Mouse (Mus musculus) limb, embryonic 10.5 days (tissue): ENCODE measurements at regions not wholly inside any gene's neighbourhood (a gene's known extent, or its start where the extent isn't known, plus 50 kb on each side); places are given as distances from the start of the nearest gene placed in this dataset.
"Not testable (repeated sequence)": the region's sequence is repeated elsewhere in the genome, so short reads cannot be mapped to it uniquely, and the experiment has no call there.

ENCODE experiments used
- DNase-seq: peaks from one replicate; pipeline ENCODE4 v3.0.0-alpha.2; 2017; ENCODE audit warnings: low spot score
- H3K27ac ChIP-seq: fragments of 300-500 bp; sonication (generic); 2 replicates; pipeline ENCODE4 v1.5.1; 2016; ENCODE audit warnings: mild to moderate bottlenecking
- H3K27me3 ChIP-seq: fragments of 300-500 bp; sonication (generic); 2 replicates; pipeline ENCODE4 v1.6.1; 2016; ENCODE audit warnings: low read depth, mild to moderate bottlenecking; ENCODE audit not compliant: poor library complexity, severe bottlenecking
- H3K36me3 ChIP-seq: fragments of 300-500 bp; sonication (generic); 2 replicates; pipeline ENCODE4 v1.6.1; 2016; ENCODE audit warnings: mild to moderate bottlenecking, moderate library complexity
- H3K4me1 ChIP-seq: fragments of 300-500 bp; sonication (generic); 2 replicates; pipeline ENCODE4 v1.6.1; 2016
- H3K4me3 ChIP-seq: fragments of 300-500 bp; sonication (generic); 2 replicates; pipeline ENCODE4 v1.5.1; 2016; ENCODE audit warnings: mild to moderate bottlenecking, moderate library complexity
- H3K9me3 ChIP-seq: fragments of 300-500 bp; sonication (generic); replicated peaks from 2 replicates; pipeline ENCODE4 v1.6.1; 2016; ENCODE audit warnings: mild to moderate bottlenecking
- WGBS: fragments of 180-500 bp; shearing (Covaris S2); methylation state at CpG from one replicate; pipeline ENCODE4 v1.1.7; 2016; 5-methylcytosine and 5-hydroxymethylcytosine counted together

GRCm38 (mm10) chr2:92788875-92789274 lies 126.0 kb upstream of the Syt13 start:
- WGBS: 87% methylated on average over 5 of the region's 5 CpGs
- no peaks in the 10 kb centered on the region for H3K36me3 ChIP-seq
- no peak for DNase-seq

DNA sequence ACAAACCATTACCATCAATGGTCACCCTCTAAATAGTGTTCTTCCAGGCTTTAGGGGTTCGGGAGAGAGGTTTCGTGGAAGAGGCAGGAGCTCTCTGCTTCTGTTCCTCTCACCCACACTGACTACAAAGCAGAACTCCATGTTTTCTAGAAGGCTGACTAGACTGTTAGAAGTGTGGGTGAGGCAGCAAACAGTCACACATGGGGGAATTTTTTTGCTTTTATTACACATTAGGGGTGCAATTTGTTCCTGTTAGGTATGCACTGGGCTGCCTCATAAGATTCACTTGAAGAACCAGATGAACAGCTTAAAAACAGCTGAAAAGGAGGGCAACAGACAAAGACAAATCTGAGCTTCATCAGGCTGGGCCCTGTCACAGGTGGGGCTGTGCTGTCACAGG lies 124.5 kb upstream of the Syt13 start:
- 90% methylated on average over 2 of the region's 2 CpGs for WGBS
- Histone ChIP-seq H3K9me3 (no peaks in the 10 kb centered on the region), H3K4me1 (peaks cover 14% of the 10 kb centered on the region), H3K27ac (no peak overlapping the region), H3K4me3 (no peak overlapping the region), H3K27me3 (no peaks in the 10 kb centered on the region), H3K36me3 (no peaks in the 10 kb centered on the region)
- DNase-seq: no peak

More at GRCm38 (mm10) chr2:92788875-92789274, 126.0 kb upstream of the Syt13 start:
- no peaks in the 10 kb centered on the region for H3K27me3 ChIP-seq
- H3K27ac ChIP-seq: no peak overlapping the region
- H3K4me3 ChIP-seq: no peak overlapping the region
- H3K4me1 ChIP-seq: peaks cover 14% of the 10 kb centered on the region
- H3K9me3 ChIP-seq: no peaks in the 10 kb centered on the region

GRCm38 (mm10) chr2:92799770-92800169 lies 115.1 kb upstream of the Syt13 start:
- no peaks in the 10 kb centered on the region for H3K27me3 ChIP-seq
- H3K36me3 ChIP-seq: no peaks in the 10 kb centered on the region
- no peak overlapping the region for H3K27ac ChIP-seq
- DNase-seq: no peak
- peaks cover 10% of the 10 kb centered on the region for H3K4me1 ChIP-seq
- 91% methylated on average over 4 of the region's 4 CpGs for WGBS
- H3K9me3 ChIP-seq: no peaks in the 10 kb centered on the region
- H3K4me3 ChIP-seq: no peak overlapping the region

- 75% methylated on average over 5 of the region's 5 CpGs for WGBS
- no peak for DNase-seq
- H3K27me3 ChIP-seq: no peaks in the 10 kb centered on the region
- H3K27ac ChIP-seq: no peak overlapping the region
- H3K36me3 ChIP-seq: no peaks in the 10 kb centered on the region
- peaks cover 19% of the 10 kb centered on the region for H3K4me1 ChIP-seq
- no peaks in the 10 kb centered on the region for H3K9me3 ChIP-seq
- H3K4me3 ChIP-seq: no peak overlapping the region
Observed at GRCm38 (mm10) chr2:92800667-92801066, 114.2 kb upstream of the Syt13 start.

DNA sequence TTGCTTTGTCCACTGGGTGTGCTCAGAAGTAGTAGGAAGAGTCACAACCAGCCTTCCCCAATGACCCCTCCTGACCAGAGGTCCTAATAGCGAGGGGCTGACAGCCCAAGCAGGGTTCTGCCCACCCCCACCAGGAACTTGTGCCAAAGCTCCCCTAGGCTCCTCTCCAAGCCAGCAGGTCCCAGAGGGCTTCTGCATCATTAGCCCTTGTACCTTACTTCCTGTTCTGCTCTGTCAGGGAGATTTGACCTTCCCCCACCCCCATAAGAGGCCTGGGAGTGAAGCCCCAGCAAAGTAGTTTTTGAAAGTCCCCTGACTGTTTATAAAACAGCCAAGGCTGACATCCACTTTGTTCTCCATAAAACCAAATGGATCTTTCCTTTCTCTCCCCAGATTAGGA lies 110.0 kb upstream of the Syt13 start:
- H3K9me3 ChIP-seq: no peaks in the 10 kb centered on the region
- H3K4me1 ChIP-seq: peaks cover 56% of the 10 kb centered on the region
- no peak overlapping the region for H3K4me3 ChIP-seq
- WGBS: 46% methylated on average over 1 of the region's 1 CpGs
- H3K36me3 ChIP-seq: no peaks in the 10 kb centered on the region
- H3K27me3 ChIP-seq: peaks cover 12% of the 10 kb centered on the region; the same call in 1 of the 2 replicates
- DNase-seq: no peak
- no peak overlapping the region for H3K27ac ChIP-seq

DNA sequence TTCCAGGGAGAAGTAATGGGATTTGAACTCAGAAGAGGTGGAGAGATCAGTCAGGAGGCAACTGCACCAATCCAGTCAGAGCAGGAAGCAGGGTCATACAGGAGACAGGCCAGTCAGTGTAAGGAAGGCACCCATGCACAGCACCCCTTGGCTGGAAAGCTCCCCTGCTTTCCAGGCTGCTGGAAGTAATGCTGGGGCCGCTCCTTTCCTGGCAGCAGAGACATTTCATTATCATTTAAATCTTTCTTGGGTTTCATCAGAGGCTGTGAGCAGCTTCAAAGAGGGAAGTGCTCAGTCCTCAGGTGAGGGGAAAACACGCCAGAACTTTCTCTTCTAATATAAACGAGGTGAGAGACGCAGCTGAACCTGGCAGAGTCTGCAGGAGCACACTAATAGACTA lies 109.1 kb upstream of the Syt13 start:
- no peaks in the 10 kb centered on the region for H3K36me3 ChIP-seq
- H3K27me3 ChIP-seq: peaks cover 12% of the 10 kb centered on the region; the same call in 1 of the 2 replicates
- peak overlapping the region; percentile 7; the same call in 1 of the 2 replicates for H3K27ac ChIP-seq
- peaks cover 51% of the 10 kb centered on the region for H3K4me1 ChIP-seq
- H3K9me3 ChIP-seq: no peaks in the 10 kb centered on the region
- 29% methylated on average over 4 of the region's 4 CpGs for WGBS
- no peak for DNase-seq
- no peak overlapping the region for H3K4me3 ChIP-seq

- no peaks in the 10 kb centered on the region for H3K9me3 ChIP-seq
- H3K36me3 ChIP-seq: no peaks in the 10 kb centered on the region
- WGBS: 19% methylated on average over 6 of the region's 7 CpGs
- H3K4me3 ChIP-seq: no peak overlapping the region
- H3K27me3 ChIP-seq: peaks cover 12% of the 10 kb centered on the region; the same call in 1 of the 2 replicates
- peak overlapping the region; percentile 69 for H3K27ac ChIP-seq
- peaks cover 50% of the 10 kb centered on the region for H3K4me1 ChIP-seq
- DNase-seq: peak; percentile 45
Observed at GRCm38 (mm10) chr2:92806481-92807195, 108.3 kb upstream of the Syt13 start.

DNA sequence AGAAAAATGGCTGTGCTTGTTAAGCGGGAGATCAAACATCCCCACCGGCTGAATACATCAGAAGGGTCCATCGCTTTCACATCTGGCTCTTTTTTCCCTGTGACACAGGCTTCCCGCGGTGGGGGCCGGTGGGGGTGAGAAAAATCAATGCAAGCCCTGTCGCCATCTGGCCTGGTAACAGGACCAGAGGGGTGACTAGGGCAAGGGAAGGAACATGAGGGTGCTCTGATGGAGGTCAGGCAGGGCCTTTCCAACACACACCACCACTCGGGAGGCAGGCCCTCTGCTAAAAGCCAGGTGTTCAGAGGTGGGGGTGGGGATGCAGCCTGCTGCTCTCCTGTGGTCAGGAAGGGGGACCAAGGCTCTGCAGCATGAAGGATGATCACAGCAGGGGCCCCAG lies 107.5 kb upstream of the Syt13 start:
- Histone ChIP-seq H3K4me3 (no peak overlapping the region; the same call in 1 of the 2 replicates), H3K36me3 (no peaks in the 10 kb centered on the region), H3K9me3 (no peaks in the 10 kb centered on the region), H3K4me1 (peaks cover 50% of the 10 kb centered on the region), H3K27ac (peak overlapping the region; percentile 69), H3K27me3 (peaks cover 14% of the 10 kb centered on the region; the same call in 1 of the 2 replicates)
- peak; percentile 61 for DNase-seq
- WGBS: under 1% methylated on average over 8 of the region's 8 CpGs

GRCm38 (mm10) chr2:92808121-92808520 lies 106.8 kb upstream of the Syt13 start:
- Histone ChIP-seq H3K27ac (no peak overlapping the region), H3K27me3 (peaks cover 17% of the 10 kb centered on the region; the same call in 1 of the 2 replicates), H3K36me3 (no peaks in the 10 kb centered on the region), H3K9me3 (no peaks in the 10 kb centered on the region), H3K4me3 (no peak overlapping the region), H3K4me1 (peaks cover 50% of the 10 kb centered on the region)
- no peak for DNase-seq
- WGBS: 83% methylated on average over 4 of the region's 4 CpGs

GRCm38 (mm10) chr2:92809226-92809625 lies 105.7 kb upstream of the Syt13 start:
- Histone ChIP-seq H3K4me1 (peaks cover 50% of the 10 kb centered on the region), H3K27me3 (peaks cover 17% of the 10 kb centered on the region; the same call in 1 of the 2 replicates), H3K36me3 (no peaks in the 10 kb centered on the region), H3K27ac (no peak overlapping the region), H3K4me3 (no peak overlapping the region), H3K9me3 (no peaks in the 10 kb centered on the region)
- 51% methylated on average over 3 of the region's 3 CpGs for whole genome bisulfite sequencing
- no peak for DNase-seq

GRCm38 (mm10) chr2:92809681-92810323 lies 105.1 kb upstream of the Syt13 start:
- 85% methylated on average over 4 of the region's 4 CpGs for WGBS
- Histone ChIP-seq H3K4me3 (no peak overlapping the region), H3K27ac (no peak overlapping the region), H3K9me3 (no peaks in the 10 kb centered on the region), H3K36me3 (no peaks in the 10 kb centered on the region), H3K4me1 (peaks cover 45% of the 10 kb centered on the region), H3K27me3 (peaks cover 17% of the 10 kb centered on the region; the same call in 1 of the 2 replicates)
- no peak for DNase-seq

DNA sequence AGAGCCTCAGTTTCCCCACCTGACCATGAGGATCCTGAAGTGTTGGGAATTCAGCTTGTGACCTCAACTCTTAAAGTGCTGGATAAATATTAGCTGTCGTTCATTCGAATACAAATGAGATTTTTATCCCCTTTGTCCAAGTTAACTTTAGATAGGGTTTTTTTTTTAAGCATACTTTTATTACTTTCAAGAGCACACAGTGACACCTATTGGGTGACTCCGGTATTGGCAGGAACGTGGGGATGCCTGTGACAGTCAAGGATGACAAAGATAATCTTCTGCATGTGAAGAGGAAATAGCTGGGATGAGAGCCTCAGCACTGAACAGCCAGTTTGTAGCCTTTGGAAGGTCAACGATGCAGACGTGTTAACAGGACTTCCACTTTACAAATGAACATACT lies 103.9 kb upstream of the Syt13 start:
- H3K4me3 ChIP-seq, H3K9me3 ChIP-seq, H3K27ac ChIP-seq, H3K36me3 ChIP-seq, DNase-seq: not testable (repeated sequence)
- whole genome bisulfite sequencing: 19% methylated on average over 6 of the region's 6 CpGs
- H3K27me3 ChIP-seq: peaks cover 17% of the 10 kb centered on the region; the same call in 1 of the 2 replicates
- peaks cover 34% of the 10 kb centered on the region for H3K4me1 ChIP-seq

GRCm38 (mm10) chr2:92813028-92813427 lies 101.9 kb upstream of the Syt13 start:
- Histone ChIP-seq H3K4me3 (no peak overlapping the region), H3K27ac (no peak overlapping the region), H3K9me3 (no peaks in the 10 kb centered on the region), H3K27me3 (peaks cover 13% of the 10 kb centered on the region; the same call in 1 of the 2 replicates), H3K4me1 (peaks cover 13% of the 10 kb centered on the region; the same call in 1 of the 2 replicates), H3K36me3 (no peaks in the 10 kb centered on the region)
- DNase-seq: no peak
- 81% methylated on average over 11 of the region's 11 CpGs for WGBS
